Mouse (Mus musculus) kidney, embryonic 16.5 days (tissue): Measurements from ENCODE around the gene Cpxm1. TPM values are rescaled to one million over a fixed set of nuclear protein-coding genes. Genes with fewer than 3 reads are reported as not detected.
A peak's percentile ranks its signal among the peaks of the same experiment; 100 is the strongest.

ENCODE experiments used
- ATAC-seq: fragments of 200-750 bp; cut with Nextera tagmentation; 2 replicates; pipeline ENCODE4 v1.8.0; 2017; ENCODE audit warnings: moderate TSS enrichment; ENCODE audit not compliant: low FRiP score, low TSS enrichment
- H3K27ac ChIP-seq: fragments of 300-500 bp; sonication (generic); 2 replicates; pipeline ENCODE4 v1.5.1; 2014; ENCODE audit warnings: low read length
- H3K27me3 ChIP-seq: fragments of 300-500 bp; sonication (generic); 2 replicates; pipeline ENCODE4 v1.6.1; 2014; ENCODE audit warnings: low read length, control low read depth, mixed read lengths; ENCODE audit not compliant: insufficient read depth
- H3K36me3 ChIP-seq: fragments of 300-500 bp; sonication (generic); 2 replicates; pipeline ENCODE4 v1.6.1; 2014; ENCODE audit warnings: low read length, control low read depth, mixed read lengths; ENCODE audit not compliant: insufficient read depth
- H3K4me1 ChIP-seq: fragments of 300-500 bp; sonication (generic); 2 replicates; pipeline ENCODE4 v1.6.1; 2014; ENCODE audit warnings: low read length, control low read depth, mixed read lengths; ENCODE audit not compliant: insufficient read depth
- H3K4me2 ChIP-seq: fragments of 300-500 bp; sonication (generic); replicated peaks from 2 replicates; pipeline ENCODE4 v1.6.1; 2014; ENCODE audit warnings: low read depth, low read length
- H3K4me3 ChIP-seq: fragments of 300-500 bp; sonication (generic); 2 replicates; pipeline ENCODE4 v1.5.1; 2014; ENCODE audit warnings: mild to moderate bottlenecking, low read length
- H3K9ac ChIP-seq: fragments of 300-500 bp; sonication (generic); replicated peaks from 2 replicates; pipeline ENCODE4 v1.6.1; 2014; ENCODE audit warnings: low read length
- H3K9me3 ChIP-seq: fragments of 300-500 bp; sonication (generic); 2 replicates; pipeline ENCODE4 v1.6.1; 2016; ENCODE audit warnings: low read length, control low read depth
- WGBS: fragments of 180-500 bp; shearing (Covaris S2); extraction: QIAGEN DNeasy Blood & Tissue Kit; methylation state at CpG from one replicate; pipeline ENCODE4 v1.1.7; 2014; 5-methylcytosine and 5-hydroxymethylcytosine counted together
- polyA plus RNA-seq: library from polyadenylated mRNA; unstranded; fragments of >200 nt; fragmentation: Nextera tagmentation; extraction: Ambion mirVana; gene quantifications from 2 replicates; pipeline ENCODE4 v1.2.1, GENCODE M21; 2015

Gene Cpxm1
- polyA plus RNA-seq, 1 experiment from 2014 or later: 105 TPM

DNA sequence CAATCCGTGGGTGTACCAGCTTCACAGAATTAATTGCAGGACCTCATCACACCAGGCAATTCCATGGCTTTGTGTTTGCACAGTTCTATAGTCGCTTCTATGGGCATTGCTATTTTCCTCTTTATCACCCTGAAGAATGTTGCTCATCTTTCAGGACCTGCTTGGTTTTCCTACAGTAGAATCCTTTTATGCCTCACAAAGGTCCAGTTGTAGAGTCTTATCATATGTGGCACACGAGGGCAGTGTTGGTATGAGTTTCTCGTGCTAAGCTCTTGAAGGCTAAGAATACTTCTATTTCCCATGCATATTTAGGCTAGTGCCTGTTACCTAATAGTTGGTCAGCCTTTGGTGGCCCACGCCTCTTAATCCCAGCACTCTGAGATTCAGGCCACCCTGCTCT, 27.7 kb upstream of the Cpxm1 start:
- Histone ChIP-seq H3K9ac (peak overlapping the region; percentile 93), H3K27me3 (no peaks in the 10 kb centered on the region), H3K4me2 (peak overlapping the region; percentile 94), H3K27ac (no peak overlapping the region; the same call in 1 of the 2 replicates), H3K36me3 (peaks cover 12% of the 10 kb centered on the region; the same call in 1 of the 2 replicates), H3K4me3 (peak overlapping the region; percentile 95), H3K4me1 (peaks cover 19% of the 10 kb centered on the region), H3K9me3 (no peaks in the 10 kb centered on the region)
- WGBS: 44% methylated on average over 5 of the region's 5 CpGs
- no peak for ATAC-seq

GRCm38 (mm10) chr2:130424126-130424853, 26.9 kb upstream of the Cpxm1 start, which contains the start of the genes Vps16 and Pced1a:
TSS of gene Vps16 (plus strand) at chr2:130424339.
TSS of gene Pced1a (minus strand) at chr2:130424701.
- peak within 1 kb of the TSS; percentile 94 for H3K4me2 ChIP-seq
- peak within 1 kb of the TSS; percentile 95 for H3K4me3 ChIP-seq
- no peaks in the 10 kb centered on the region for H3K27me3 ChIP-seq
- H3K9ac ChIP-seq: peak within 1 kb of the TSS; percentile 93
- ATAC-seq: peak; percentile 95
- WGBS: under 1% methylated on average over 58 of the region's 58 CpGs
- H3K27ac ChIP-seq: peak within 1 kb of the TSS; percentile 91
- no peaks in the 10 kb centered on the region for H3K9me3 ChIP-seq
- peaks cover 12% of the 10 kb centered on the region; the same call in 1 of the 2 replicates for H3K36me3 ChIP-seq
- H3K4me1 ChIP-seq: peaks cover 16% of the 10 kb centered on the region

GRCm38 (mm10) chr2:130423397-130424125, 26.2 kb upstream of the Cpxm1 start:
- peak; percentile 65 for ATAC-seq

GRCm38 (mm10) chr2:130421781-130422620, 24.6 kb upstream of the Cpxm1 start:
- Histone ChIP-seq H3K36me3 (peaks cover 12% of the 10 kb centered on the region; the same call in 1 of the 2 replicates), H3K4me2 (no peak overlapping the region), H3K27me3 (no peaks in the 10 kb centered on the region), H3K9ac (no peak overlapping the region), H3K27ac (no peak overlapping the region), H3K4me3 (no peak overlapping the region), H3K9me3 (no peaks in the 10 kb centered on the region), H3K4me1 (peaks cover 16% of the 10 kb centered on the region)
- ATAC-seq: no peak
- 94% methylated on average over 26 of the region's 26 CpGs for WGBS

More at GRCm38 (mm10) chr2:130423397-130424125, 26.2 kb upstream of the Cpxm1 start:
- no peaks in the 10 kb centered on the region for H3K27me3 ChIP-seq
- H3K36me3 ChIP-seq: peaks cover 12% of the 10 kb centered on the region; the same call in 1 of the 2 replicates
- no peaks in the 10 kb centered on the region for H3K9me3 ChIP-seq
- H3K27ac ChIP-seq: peak overlapping the region; percentile 91
- H3K4me1 ChIP-seq: peaks cover 16% of the 10 kb centered on the region
- H3K4me2 ChIP-seq: peak overlapping the region; percentile 94
- H3K9ac ChIP-seq: peak overlapping the region; percentile 93
- WGBS: 12% methylated on average over 49 of the region's 49 CpGs
- peak overlapping the region; percentile 95 for H3K4me3 ChIP-seq

DNA sequence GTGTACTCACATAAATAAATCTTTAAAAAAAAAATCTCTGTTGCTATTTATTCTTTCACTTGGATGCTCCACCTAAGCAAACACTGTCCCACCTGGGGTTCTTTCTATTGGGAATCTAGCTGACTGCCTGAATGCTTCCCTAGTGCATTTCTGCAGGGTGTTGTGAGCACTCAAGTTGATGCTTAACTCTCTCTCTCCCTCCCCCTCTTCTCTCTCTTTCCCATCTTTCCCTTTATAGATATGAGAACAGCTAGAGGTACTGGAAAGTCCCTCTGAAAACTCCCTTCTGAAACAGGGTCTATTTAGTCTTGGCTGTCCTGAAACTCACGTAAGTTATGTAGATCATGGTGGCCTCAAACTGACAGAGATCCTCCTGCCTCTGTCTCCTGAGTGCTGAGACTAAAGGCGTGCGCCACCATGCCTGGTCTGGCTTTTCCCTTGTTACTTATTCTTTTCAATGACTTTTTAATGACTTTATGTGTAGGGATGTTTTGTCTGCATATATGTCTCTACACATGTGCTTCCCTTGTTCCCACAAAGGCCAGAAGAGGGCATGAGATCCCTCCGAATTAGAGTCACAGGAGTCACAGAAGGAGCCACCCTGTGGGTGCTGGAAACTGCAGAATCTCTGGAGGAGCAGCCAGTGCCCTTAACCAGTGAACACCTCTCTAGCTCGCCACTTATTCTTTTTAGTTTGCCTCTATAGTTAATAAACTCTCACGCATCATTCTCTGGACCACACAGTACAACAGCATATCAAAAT, 16.9 kb upstream of the Cpxm1 start:
- no peak overlapping the region for H3K4me3 ChIP-seq

DNA sequence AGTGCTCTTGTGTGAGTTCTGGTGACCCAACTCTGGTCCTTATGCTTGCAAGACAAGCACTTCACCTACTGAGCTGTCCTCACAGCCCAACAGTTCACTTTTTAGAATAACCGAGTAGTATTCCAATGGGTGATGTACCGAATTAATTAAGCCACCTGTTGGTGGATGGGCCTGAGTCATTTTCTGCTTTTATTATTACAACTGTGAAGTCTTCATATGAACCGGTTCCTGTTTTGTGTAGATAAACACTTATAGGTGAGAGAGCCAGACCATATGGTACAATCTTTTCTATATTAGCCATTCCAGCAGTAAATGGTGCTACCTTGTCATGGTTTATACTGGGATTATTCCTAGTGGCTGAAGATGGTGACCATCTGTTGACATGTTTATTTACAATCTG, 15.4 kb upstream of the Cpxm1 start:
- H3K27me3 ChIP-seq: no peaks in the 10 kb centered on the region
- no peaks in the 10 kb centered on the region for H3K36me3 ChIP-seq
- H3K27ac ChIP-seq: no peak overlapping the region
- H3K9ac ChIP-seq: no peak overlapping the region
- H3K4me1 ChIP-seq: 0 out of 2 replicates have a peak, but pooled peaks cover 9% of the 10 kb centered on the region
- H3K9me3 ChIP-seq: no peaks in the 10 kb centered on the region
- H3K4me3 ChIP-seq: no peak overlapping the region
- 84% methylated on average over 3 of the region's 3 CpGs for WGBS
- H3K4me2 ChIP-seq: no peak overlapping the region
- ATAC-seq: no peak

More for the DNA sequence above, 16.9 kb upstream of the Cpxm1 start:
- Histone ChIP-seq H3K9ac (no peak overlapping the region), H3K27ac (no peak overlapping the region), H3K4me1 (0 out of 2 replicates have a peak, but pooled peaks cover 2% of the 10 kb centered on the region), H3K9me3 (no peaks in the 10 kb centered on the region), H3K27me3 (no peaks in the 10 kb centered on the region), H3K36me3 (no peaks in the 10 kb centered on the region), H3K4me2 (no peak overlapping the region)
- WGBS: 74% methylated on average over 6 of the region's 6 CpGs
- ATAC-seq: no peak

DNA sequence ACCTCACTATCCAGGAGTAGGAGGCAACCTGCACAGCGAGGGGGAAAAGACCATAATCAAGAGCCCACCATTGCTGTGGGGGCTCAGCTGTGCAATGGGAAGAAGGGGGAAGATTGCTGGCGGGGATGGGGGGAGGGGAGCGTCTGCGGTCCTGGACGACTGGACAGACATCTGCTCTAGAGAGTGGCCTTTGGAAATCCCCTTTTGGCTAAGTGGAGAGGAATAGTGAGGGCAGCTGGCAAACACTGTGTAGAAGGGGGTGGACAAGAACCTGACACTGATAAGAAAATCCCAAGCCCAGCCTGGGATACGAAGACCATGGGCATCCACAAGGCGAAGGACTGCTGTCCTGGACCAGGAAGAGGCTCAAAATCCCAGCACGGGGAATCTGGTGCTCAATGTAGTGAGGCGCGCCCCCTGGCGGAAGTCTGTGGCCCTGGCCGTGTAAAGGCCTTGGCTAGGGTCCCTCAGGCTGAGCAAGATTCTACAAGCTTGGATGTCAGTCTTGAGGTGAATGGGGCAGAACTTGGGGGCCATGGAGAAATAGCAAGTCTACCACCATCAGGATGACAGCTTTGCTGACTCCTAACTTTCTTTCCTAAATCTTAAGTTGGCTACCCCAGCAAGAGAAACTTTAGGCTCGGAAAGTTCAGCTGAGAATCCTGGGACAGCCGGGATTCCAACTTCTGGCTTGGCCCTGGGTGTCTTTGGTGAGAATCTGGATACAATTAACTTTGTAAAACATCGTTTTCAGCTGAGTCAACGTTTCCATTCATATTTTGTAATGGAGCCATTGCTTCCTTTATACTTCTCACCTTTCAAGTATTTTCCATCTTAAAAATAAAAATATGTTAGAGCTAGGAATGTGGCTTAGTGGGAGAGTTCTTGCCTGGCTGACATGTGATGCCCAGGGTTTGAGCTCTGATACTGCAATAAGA, 14.5 kb upstream of the Cpxm1 start:
- ATAC-seq: peak; percentile 82
- Histone ChIP-seq H3K27ac (no peak overlapping the region), H3K27me3 (no peaks in the 10 kb centered on the region), H3K4me2 (no peak overlapping the region), H3K9ac (no peak overlapping the region), H3K4me3 (no peak overlapping the region), H3K4me1 (0 out of 2 replicates have a peak, but pooled peaks cover 9% of the 10 kb centered on the region), H3K36me3 (no peaks in the 10 kb centered on the region), H3K9me3 (no peaks in the 10 kb centered on the region)
- WGBS: 32% methylated on average over 16 of the region's 16 CpGs

- H3K9ac ChIP-seq: no peak overlapping the region
- H3K4me2 ChIP-seq: no peak overlapping the region
- no peaks in the 10 kb centered on the region for H3K9me3 ChIP-seq
- WGBS: 7% methylated on average over 6 of the region's 6 CpGs
- ATAC-seq: 0 out of 2 replicates have a peak, but pooled peaks have one; percentile 57
- H3K27me3 ChIP-seq: no peaks in the 10 kb centered on the region
- H3K27ac ChIP-seq: no peak overlapping the region
- no peaks in the 10 kb centered on the region for H3K36me3 ChIP-seq
- H3K4me3 ChIP-seq: no peak overlapping the region
- 0 out of 2 replicates have a peak, but pooled peaks cover 9% of the 10 kb centered on the region for H3K4me1 ChIP-seq
Measured at GRCm38 (mm10) chr2:130408194-130408593, 10.8 kb upstream of the Cpxm1 start.
